Mouse (Mus musculus): ENCODE results near the gene Itk.
A peak's percentile ranks its signal among the peaks of the same experiment; 100 is the strongest.

Gene Itk

DNA sequence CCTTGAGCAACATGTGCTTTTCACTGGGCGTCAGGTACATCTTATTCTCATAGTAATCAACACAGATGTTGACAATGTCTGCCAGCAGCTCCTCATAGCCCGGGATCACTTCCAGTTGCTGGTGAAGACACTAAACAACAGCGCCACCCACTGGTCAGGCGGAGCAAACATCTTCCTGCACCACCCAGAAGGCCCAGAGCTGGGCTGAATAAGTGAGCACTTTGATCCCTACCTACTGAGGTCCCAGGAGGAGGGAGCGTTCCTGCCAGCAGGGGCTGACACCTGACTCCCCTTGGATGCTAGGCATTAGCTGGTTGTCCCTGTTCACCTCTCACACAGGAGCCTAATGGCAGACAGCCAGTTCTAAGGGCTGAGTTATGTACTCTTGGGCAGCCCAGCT lies 112.5 kb downstream of the Itk start:
- no peak for DNase-seq (ENCODE audit: low spot score in 2 of 2)

DNA sequence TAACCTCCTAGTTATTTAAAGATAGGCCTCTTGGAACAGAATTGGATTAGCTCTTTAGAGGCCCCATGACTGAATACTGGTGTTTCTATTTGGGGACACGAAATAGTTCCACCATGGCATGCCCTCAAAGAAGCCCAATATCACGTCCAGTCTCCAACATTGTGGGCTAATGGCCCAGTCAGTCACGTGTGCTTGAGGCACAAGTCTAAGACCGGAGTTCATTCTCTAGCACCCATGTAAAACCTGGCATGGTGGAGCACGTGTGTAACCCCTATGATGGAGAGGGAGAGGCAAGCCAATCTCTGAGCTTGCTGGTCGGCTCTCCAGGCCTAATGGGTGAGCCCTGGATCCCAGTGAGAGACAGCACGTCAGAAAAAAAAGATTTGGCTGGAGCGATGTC lies 113.1 kb downstream of the Itk start:
- DNase-seq (ENCODE audit: low spot score in 2 of 2), result no peak

GRCm38 (mm10) chr11:46275302-46275701 lies 114.0 kb downstream of the Itk start:
- DNase-seq (ENCODE audit: low spot score in 2 of 2), result peak; percentile 65 to 70

Measured in frontal cortex, postnatal 25 days (tissue).